Mouse (Mus musculus) cerebellum, adult 2 months (tissue): ENCODE data around the gene Siglec1. TPM values are rescaled to one million over a fixed set of nuclear protein-coding genes. Genes with fewer than 3 reads are reported as not detected.

Experiments
- DNase-seq, 2 experiments: peaks; one replicate each; pipeline ENCODE4 v3.0.0; 2021
- H3K27ac ChIP-seq: fragments of 200-500 bp; 2 replicates; pipeline ENCODE4 v1.5.1; 2012; ENCODE audit warnings: low read length, control low read depth, inconsistent platforms; ENCODE audit not compliant: insufficient read depth
- H3K27me3 ChIP-seq: fragments of 200-500 bp; 2 replicates; pipeline ENCODE4 v1.6.1; 2012; ENCODE audit warnings: inconsistent platforms, mild to moderate bottlenecking, low read length, moderate library complexity; ENCODE audit not compliant: control insufficient read depth, insufficient read depth
- H3K4me1 ChIP-seq: fragments of 200-500 bp; 2 replicates; pipeline ENCODE4 v1.6.1; 2011; ENCODE audit warnings: low read length; ENCODE audit not compliant: control insufficient read depth, insufficient read depth
- H3K4me3 ChIP-seq: fragments of 200-500 bp; replicated peaks from 2 replicates; pipeline ENCODE3; 2011; ENCODE audit warnings: mild to moderate bottlenecking, low read depth, low read length, control low read depth; ENCODE audit not compliant: insufficient read depth
- CTCF ChIP-seq: fragments of 200-500 bp; IDR thresholded peaks from 2 replicates; pipeline ENCODE4 v1.5.1; 2011; ENCODE audit warnings: low read depth, mild to moderate bottlenecking, control low read depth, low read length, moderate library complexity, borderline replicate concordance; ENCODE audit not compliant: insufficient read depth
- POLR2A ChIP-seq: fragments of 200-500 bp; IDR thresholded peaks from 2 replicates; pipeline ENCODE4 v1.6.1; 2011; ENCODE audit warnings: low read length, control low read depth, borderline replicate concordance; ENCODE audit not compliant: insufficient read depth
- WGBS: fragments of 180-500 bp; shearing (Covaris S2); methylation state at CpG from one replicate; pipeline ENCODE4 v1.1.7; 2018; 5-methylcytosine and 5-hydroxymethylcytosine counted together
- polyA plus RNA-seq: library from polyadenylated mRNA; depleted of rRNA; stranded (reverse); fragments of >200 nt; gene quantifications from 2 replicates; pipeline ENCODE4 v1.2.3, GENCODE M21; 2012

Siglec1 gene
- polyA plus RNA-seq, 1 experiment, result 0.07 TPM

- DNase-seq, result no peak
Measured at GRCm38 (mm10) chr2:131090852-131091251, 4.3 kb upstream of the Siglec1 start.

GRCm38 (mm10) chr2:131089634-131090033 is 3.1 kb upstream of the Siglec1 start:
- H3K27me3 ChIP-seq, result no peaks in the 10 kb centered on the region
- no peak overlapping the region for H3K27ac ChIP-seq
- no peaks in the 10 kb centered on the region for H3K4me1 ChIP-seq
- no peak for DNase-seq
- TF ChIP-seq POLR2A (no peak), CTCF (no peak)
- H3K4me3 ChIP-seq, result no peak overlapping the region
- 89% methylated on average over 1 of the region's 1 CpGs for WGBS

More at GRCm38 (mm10) chr2:131090852-131091251, 4.3 kb upstream of the Siglec1 start:
- H3K27ac ChIP-seq, result no peak overlapping the region
- 79% methylated on average over 3 of the region's 3 CpGs for WGBS
- no peak overlapping the region for H3K4me3 ChIP-seq
- no peaks in the 10 kb centered on the region for H3K27me3 ChIP-seq
- no peak for TF ChIP-seq POLR2A
- TF ChIP-seq CTCF, result no peak
- H3K4me1 ChIP-seq, result no peaks in the 10 kb centered on the region

- Histone ChIP-seq H3K4me3 (no peak overlapping the region), H3K27me3 (no peaks in the 10 kb centered on the region), H3K27ac (no peak overlapping the region), H3K4me1 (no peaks in the 10 kb centered on the region)
- WGBS, result 70% methylated on average over 4 of the region's 4 CpGs
- no peak for TF ChIP-seq CTCF
- TF ChIP-seq POLR2A, result no peak
- DNase-seq, result no peak
Measured at GRCm38 (mm10) chr2:131088581-131088980, 2.0 kb upstream of the Siglec1 start.

GRCm38 (mm10) chr2:131084206-131084605 is 2.4 kb downstream of the Siglec1 start:
- no peak overlapping the region for H3K4me3 ChIP-seq
- H3K27me3 ChIP-seq, result no peaks in the 10 kb centered on the region
- TF ChIP-seq POLR2A (no peak), CTCF (no peak)
- no peak for DNase-seq
- no peaks in the 10 kb centered on the region for H3K4me1 ChIP-seq
- 77% methylated on average over 4 of the region's 4 CpGs for WGBS
- H3K27ac ChIP-seq, result no peak overlapping the region

GRCm38 (mm10) chr2:131080507-131080906 is 6.1 kb downstream of the Siglec1 start:
- TF ChIP-seq POLR2A (no peak), CTCF (no peak)
- 88% methylated on average over 5 of the region's 5 CpGs for WGBS
- Histone ChIP-seq H3K4me3 (no peak overlapping the region), H3K4me1 (no peaks in the 10 kb centered on the region), H3K27me3 (no peaks in the 10 kb centered on the region), H3K27ac (no peak overlapping the region)
- DNase-seq, result no peak

GRCm38 (mm10) chr2:131072536-131072935 is 14.0 kb downstream of the Siglec1 start:
- H3K27ac ChIP-seq, result no peak overlapping the region
- TF ChIP-seq POLR2A, result no peak
- TF ChIP-seq CTCF, result no peak
- no peak overlapping the region for H3K4me3 ChIP-seq
- DNase-seq, result no peak
- WGBS, result 80% methylated on average over 10 of the region's 10 CpGs
- H3K27me3 ChIP-seq, result no peaks in the 10 kb centered on the region
- H3K4me1 ChIP-seq, result no peaks in the 10 kb centered on the region

- TF ChIP-seq CTCF, result no peak
- no peak for DNase-seq
- no peak overlapping the region for H3K4me3 ChIP-seq
- 21% methylated on average over 6 of the region's 6 CpGs for WGBS
- H3K4me1 ChIP-seq, result no peaks in the 10 kb centered on the region
- peaks cover 1% of the 10 kb centered on the region; the same call in 1 of the 2 replicates for H3K27me3 ChIP-seq
- H3K27ac ChIP-seq, result no peak overlapping the region
Measured at GRCm38 (mm10) chr2:131067481-131067880, 19.1 kb downstream of the Siglec1 start.

GRCm38 (mm10) chr2:131066342-131066741 is 20.2 kb downstream of the Siglec1 start:
- no peak for DNase-seq
- Histone ChIP-seq H3K27me3 (peaks cover 1% of the 10 kb centered on the region; the same call in 1 of the 2 replicates), H3K27ac (no peak overlapping the region), H3K4me3 (no peak overlapping the region), H3K4me1 (no peaks in the 10 kb centered on the region)
- WGBS, result 64% methylated on average over 9 of the region's 9 CpGs
- TF ChIP-seq POLR2A, result no peak
- no peak for TF ChIP-seq CTCF
